Mouse (Mus musculus) midbrain, embryonic 14.5 days (tissue): ENCODE results near the gene Gm11444. TPM values are rescaled to one million over a fixed set of nuclear protein-coding genes. Genes with fewer than 3 reads are reported as not detected.

Experiments used
- ATAC-seq: fragments of 200-750 bp; cut with Nextera tagmentation; 2 replicates; pipeline ENCODE4 v1.8.0; 2017; ENCODE audit warnings: moderate number of reproducible peaks, moderate library complexity; ENCODE audit not compliant: low FRiP score, low TSS enrichment
- DNase-seq: peaks from one replicate; pipeline ENCODE4 v3.0.0-alpha.2; 2015
- H3K27ac ChIP-seq: fragments of 300-500 bp; sonication (generic); replicated peaks from 2 replicates; pipeline ENCODE4 v1.5.1; 2014; ENCODE audit warnings: mild to moderate bottlenecking, low read depth, low read length, moderate library complexity
- H3K27me3 ChIP-seq: fragments of 300-500 bp; sonication (generic); 2 replicates; pipeline ENCODE4 v1.6.1; 2014; ENCODE audit warnings: low read length, control low read depth, mixed read lengths; ENCODE audit not compliant: control insufficient read depth, insufficient read depth
- H3K36me3 ChIP-seq: fragments of 300-500 bp; sonication (generic); 2 replicates; pipeline ENCODE4 v1.6.1; 2014; ENCODE audit warnings: low read length, control low read depth; ENCODE audit not compliant: control insufficient read depth, insufficient read depth
- H3K4me1 ChIP-seq: fragments of 300-500 bp; sonication (generic); 2 replicates; pipeline ENCODE4 v1.6.1; 2014; ENCODE audit warnings: mild to moderate bottlenecking, antibody characterized with exemption, low read length, control low read depth; ENCODE audit not compliant: control insufficient read depth, insufficient read depth
- H3K4me2 ChIP-seq: fragments of 300-500 bp; sonication (generic); 2 replicates; pipeline ENCODE4 v1.6.1; 2014; ENCODE audit warnings: mild to moderate bottlenecking, low read length, moderate library complexity
- H3K4me3 ChIP-seq: fragments of 300-500 bp; sonication (generic); replicated peaks from 2 replicates; pipeline ENCODE4 v1.5.1; 2014; ENCODE audit warnings: low read depth, low read length
- H3K9ac ChIP-seq: fragments of 300-500 bp; sonication (generic); replicated peaks from 2 replicates; pipeline ENCODE4 v1.6.1; 2014; ENCODE audit warnings: mild to moderate bottlenecking, low read length, moderate library complexity
- H3K9me3 ChIP-seq: fragments of 300-500 bp; sonication (generic); 2 replicates; pipeline ENCODE4 v1.6.1; 2016; ENCODE audit warnings: low read length, control low read depth, mixed read lengths; ENCODE audit not compliant: control insufficient read depth
- WGBS: fragments of 180-500 bp; shearing (Covaris S2); extraction: QIAGEN DNeasy Blood & Tissue Kit; methylation state at CpG from one replicate; pipeline ENCODE4 v1.1.7; 2014; 5-methylcytosine and 5-hydroxymethylcytosine counted together
- polyA plus RNA-seq: library from polyadenylated mRNA; unstranded; fragments of >200 nt; fragmentation: Nextera tagmentation; extraction: Ambion mirVana; gene quantifications from 2 replicates; pipeline ENCODE4 v1.2.1, GENCODE M21; 2014

Gene Gm11444
- polyA plus RNA-seq, 1 experiment from 2014 or later = not detected

DNA sequence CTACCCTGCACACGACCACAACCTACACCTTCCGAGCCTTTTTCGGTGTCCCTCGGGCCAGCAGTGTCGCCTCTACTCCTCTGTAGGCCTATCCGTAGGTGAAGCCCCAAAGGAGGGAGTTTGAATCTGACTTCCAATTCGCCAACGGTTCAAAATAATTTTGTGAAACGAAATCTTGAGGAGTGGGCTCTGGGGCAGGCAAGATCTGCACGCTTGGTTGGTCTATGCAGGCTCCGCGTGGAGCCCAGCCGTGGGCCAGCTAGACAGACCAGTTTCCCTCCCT lies 40.4 kb upstream of the Gm11444 start:
- DNase-seq (peak; percentile 62), ATAC-seq (no peak)
- no peak overlapping the region for H3K27ac ChIP-seq
- no peak overlapping the region for H3K4me3 ChIP-seq
- H3K9me3 ChIP-seq = no peaks in the 10 kb centered on the region
- 0 out of 2 replicates have a peak, but pooled peaks cover 4% of the 10 kb centered on the region for H3K4me1 ChIP-seq
- H3K4me2 ChIP-seq = no peak overlapping the region
- WGBS = 2% methylated on average over 13 of the region's 13 CpGs
- no peaks in the 10 kb centered on the region for H3K36me3 ChIP-seq
- peaks cover 78% of the 10 kb centered on the region for H3K27me3 ChIP-seq
- no peak overlapping the region for H3K9ac ChIP-seq

DNA sequence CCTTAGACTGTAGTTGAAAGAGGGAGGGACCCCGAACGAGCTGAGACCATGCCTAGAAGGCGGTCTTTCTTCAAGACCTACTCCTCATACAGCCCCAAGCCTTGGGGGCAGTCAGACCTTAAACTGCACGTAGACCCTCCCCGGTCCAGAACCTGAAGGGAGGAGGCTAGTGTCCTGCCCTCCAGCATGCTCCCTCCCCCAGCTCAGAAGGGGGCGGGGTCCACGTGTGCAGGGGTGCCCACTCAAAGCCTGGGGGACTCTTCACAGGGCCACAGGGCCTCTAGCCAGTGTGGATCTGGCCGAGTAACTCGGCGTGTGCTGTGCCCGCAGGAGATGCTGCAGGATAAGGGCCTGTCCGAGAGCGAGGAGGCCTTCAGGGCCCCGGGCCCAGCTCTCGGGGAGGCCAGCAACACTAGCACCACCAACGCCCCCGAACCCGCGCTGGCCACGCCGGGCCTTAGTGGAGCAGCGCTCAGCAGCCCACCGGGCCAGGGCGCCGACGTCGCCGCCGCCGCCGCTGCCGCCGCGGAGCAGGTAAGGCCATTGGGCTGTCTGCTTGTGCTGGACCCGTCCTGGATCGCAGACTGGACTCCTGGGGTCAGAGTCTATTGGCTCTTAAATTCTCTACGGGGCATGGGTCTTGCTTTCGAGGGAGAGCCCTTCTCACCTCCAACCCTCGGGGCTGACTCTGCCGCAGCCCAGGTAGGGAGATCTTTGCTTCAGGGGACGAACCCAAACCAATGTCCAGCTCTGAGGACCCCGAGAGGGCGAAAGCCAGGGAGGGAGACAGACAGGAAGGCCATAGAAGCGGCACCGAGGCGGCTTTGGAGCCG lies 39.8 kb upstream of the Gm11444 start:
- Histone ChIP-seq H3K9ac (no peak overlapping the region), H3K4me2 (no peak overlapping the region), H3K27me3 (peaks cover 80% of the 10 kb centered on the region), H3K4me3 (no peak overlapping the region), H3K4me1 (0 out of 2 replicates have a peak, but pooled peaks cover 2% of the 10 kb centered on the region), H3K27ac (no peak overlapping the region), H3K36me3 (no peaks in the 10 kb centered on the region), H3K9me3 (no peaks in the 10 kb centered on the region)
- DNase-seq (no peak), ATAC-seq (no peak)
- under 1% methylated on average over 47 of the region's 47 CpGs for WGBS

DNA sequence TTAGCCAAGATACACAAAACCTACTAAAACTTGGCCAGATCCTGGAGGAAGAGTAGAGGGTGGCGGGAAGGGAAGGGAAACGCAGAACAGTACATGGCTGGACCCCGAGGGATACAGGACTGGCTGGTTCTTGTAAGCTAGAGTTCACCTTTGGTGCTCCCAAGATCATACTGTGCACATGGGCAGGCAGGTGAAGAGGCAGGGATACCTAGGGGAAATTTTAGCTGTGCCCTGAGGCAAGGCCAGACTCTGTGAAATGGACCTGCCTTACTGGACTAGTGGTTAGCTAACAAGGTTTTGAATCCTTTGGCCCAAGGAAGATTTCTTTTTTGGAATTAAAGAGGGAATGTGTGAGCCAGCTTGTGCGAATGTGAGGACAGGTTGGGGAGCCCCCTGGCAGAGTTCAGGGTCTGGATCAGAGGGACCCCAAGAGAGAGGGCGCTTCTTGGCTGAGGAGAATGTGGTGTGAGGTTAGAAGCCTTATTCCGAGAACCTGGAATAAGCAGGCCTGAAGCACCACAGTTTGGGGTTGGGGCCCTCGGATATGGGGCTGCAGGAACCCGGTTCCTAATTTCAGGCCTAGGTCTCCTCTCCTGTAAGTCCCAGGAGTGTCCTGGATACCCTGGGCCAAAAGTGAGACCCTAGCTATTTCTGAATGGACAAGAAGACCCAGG lies 39.1 kb upstream of the Gm11444 start:
- 14% methylated on average over 8 of the region's 8 CpGs for WGBS
- no peak overlapping the region for H3K27ac ChIP-seq
- no peak overlapping the region for H3K9ac ChIP-seq
- ATAC-seq = no peak
- H3K4me1 ChIP-seq = no peaks in the 10 kb centered on the region
- DNase-seq = no peak
- no peak overlapping the region for H3K4me2 ChIP-seq
- H3K36me3 ChIP-seq = no peaks in the 10 kb centered on the region
- H3K9me3 ChIP-seq = no peaks in the 10 kb centered on the region
- no peak overlapping the region for H3K4me3 ChIP-seq
- H3K27me3 ChIP-seq = peaks cover 87% of the 10 kb centered on the region

DNA sequence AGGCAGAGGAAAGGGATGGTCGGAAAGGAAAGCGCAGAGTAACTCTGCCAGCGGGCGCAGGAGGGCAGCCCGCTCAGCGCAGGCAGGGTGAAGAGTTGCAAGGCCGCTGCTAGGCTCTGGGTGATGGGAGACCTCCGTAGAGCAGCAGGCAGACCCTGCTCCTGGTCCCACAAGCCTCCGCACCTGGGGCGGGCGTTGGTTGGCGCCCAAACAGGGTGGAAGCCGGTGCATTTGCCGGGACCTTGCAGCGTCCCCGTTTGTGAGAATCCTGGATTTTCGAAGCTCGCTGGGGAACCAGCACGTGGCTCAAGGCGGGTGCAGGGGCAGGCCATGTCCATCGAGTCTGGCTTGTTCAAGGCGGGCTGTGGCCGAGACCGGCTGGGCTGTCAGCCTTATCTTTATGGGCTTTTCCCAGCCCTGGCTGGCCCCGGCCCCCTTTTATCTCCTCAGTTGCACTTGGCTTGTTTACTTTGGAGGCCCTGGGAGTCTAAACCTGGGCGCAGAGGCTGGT lies 38.4 kb upstream of the Gm11444 start:
- ATAC-seq (no peak), DNase-seq (peak; percentile 47)
- no peaks in the 10 kb centered on the region for H3K4me1 ChIP-seq
- H3K27ac ChIP-seq = no peak overlapping the region
- H3K9me3 ChIP-seq = no peaks in the 10 kb centered on the region
- no peaks in the 10 kb centered on the region for H3K36me3 ChIP-seq
- H3K27me3 ChIP-seq = peaks cover 88% of the 10 kb centered on the region
- no peak overlapping the region for H3K4me2 ChIP-seq
- WGBS = 2% methylated on average over 26 of the region's 26 CpGs
- H3K4me3 ChIP-seq = no peak overlapping the region
- H3K9ac ChIP-seq = no peak overlapping the region

DNA sequence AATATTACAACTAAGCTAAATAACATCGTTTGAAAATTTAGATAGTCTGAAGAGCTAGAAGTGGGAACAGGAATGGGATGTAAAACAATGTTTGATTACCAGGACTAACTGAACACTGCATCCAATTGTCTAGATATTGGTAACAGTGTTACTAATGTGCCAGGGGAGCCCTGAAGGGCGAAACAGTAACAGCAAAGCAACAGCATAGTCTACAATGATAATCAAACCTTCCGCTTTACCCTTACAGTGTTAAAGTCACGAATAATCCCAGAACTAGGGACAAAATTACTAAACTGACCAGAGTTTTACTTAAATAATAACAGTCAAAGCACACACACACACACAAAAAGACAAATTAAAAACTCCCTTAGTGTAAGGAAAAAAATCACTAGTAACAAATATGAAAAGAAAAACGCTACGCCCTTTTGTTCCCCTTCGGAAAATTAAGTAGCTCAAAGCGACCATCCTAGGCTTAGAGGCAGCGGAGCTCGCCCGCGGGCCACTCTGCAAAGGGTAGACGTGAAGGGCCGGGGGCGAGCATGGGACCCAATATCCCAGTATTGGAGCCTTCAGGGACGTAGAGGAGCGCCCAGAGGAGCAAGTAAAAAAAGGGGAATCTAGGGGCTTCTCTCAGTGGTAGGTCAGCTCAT lies 37.8 kb upstream of the Gm11444 start:
- Histone ChIP-seq H3K27me3 (peaks cover 88% of the 10 kb centered on the region), H3K27ac (no peak overlapping the region), H3K4me3 (no peak overlapping the region), H3K4me1 (no peaks in the 10 kb centered on the region), H3K4me2 (no peak overlapping the region), H3K9me3 (no peaks in the 10 kb centered on the region), H3K36me3 (no peaks in the 10 kb centered on the region), H3K9ac (no peak overlapping the region)
- ATAC-seq (no peak), DNase-seq (peak; percentile 54)
- 2% methylated on average over 17 of the region's 17 CpGs for WGBS

DNA sequence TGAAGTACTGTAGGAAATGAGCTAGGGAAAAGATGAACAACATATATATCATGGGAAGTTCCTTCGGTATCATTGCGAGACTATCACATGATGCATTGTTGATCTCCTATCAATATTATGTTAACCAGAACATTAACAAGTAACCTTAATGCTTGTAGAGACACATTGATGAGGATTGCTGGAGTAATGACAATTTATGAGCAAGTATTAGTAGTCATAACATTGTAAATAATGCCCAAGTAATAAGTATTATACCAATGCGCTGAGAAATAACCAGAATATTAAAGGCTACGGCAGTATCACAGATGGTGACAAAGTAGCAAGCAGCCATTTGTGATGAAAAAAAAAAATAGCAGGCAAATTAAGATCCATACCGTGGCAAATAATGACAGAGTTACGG lies 37.1 kb upstream of the Gm11444 start:
- no peak for DNase-seq
- H3K9ac ChIP-seq = no peak overlapping the region
- H3K36me3 ChIP-seq = no peaks in the 10 kb centered on the region
- no peak overlapping the region for H3K4me2 ChIP-seq
- no peaks in the 10 kb centered on the region for H3K9me3 ChIP-seq
- 19% methylated on average over 6 of the region's 6 CpGs for WGBS
- no peak overlapping the region for H3K27ac ChIP-seq
- peaks cover 86% of the 10 kb centered on the region for H3K27me3 ChIP-seq
- no peak overlapping the region for H3K4me3 ChIP-seq
- H3K4me1 ChIP-seq = no peaks in the 10 kb centered on the region
- no peak for ATAC-seq

DNA sequence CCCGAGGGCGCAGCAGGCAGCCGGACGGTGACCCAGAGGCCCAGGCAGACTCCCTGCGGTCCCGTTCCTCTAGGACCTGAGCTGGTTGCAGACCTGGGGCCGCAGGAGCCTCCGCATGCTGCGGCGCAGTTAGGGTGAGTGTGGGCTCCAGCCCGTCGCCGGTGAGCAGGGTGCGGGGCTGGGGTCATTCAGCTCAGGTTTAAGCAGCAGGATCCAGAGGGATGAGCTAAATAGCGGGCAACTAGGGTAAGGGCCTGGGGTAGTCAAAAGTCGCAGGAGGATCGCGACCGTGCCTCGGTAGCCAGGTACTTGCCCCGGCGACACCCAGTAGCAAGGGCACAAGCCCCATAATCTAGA lies 36.3 kb upstream of the Gm11444 start:
- Histone ChIP-seq H3K9me3 (no peaks in the 10 kb centered on the region), H3K36me3 (no peaks in the 10 kb centered on the region), H3K4me1 (no peaks in the 10 kb centered on the region), H3K4me3 (no peak overlapping the region), H3K9ac (no peak overlapping the region), H3K27ac (no peak overlapping the region), H3K27me3 (peaks cover 77% of the 10 kb centered on the region), H3K4me2 (no peak overlapping the region)
- DNase-seq = no peak
- ATAC-seq = no peak
- 4% methylated on average over 22 of the region's 22 CpGs for WGBS

DNA sequence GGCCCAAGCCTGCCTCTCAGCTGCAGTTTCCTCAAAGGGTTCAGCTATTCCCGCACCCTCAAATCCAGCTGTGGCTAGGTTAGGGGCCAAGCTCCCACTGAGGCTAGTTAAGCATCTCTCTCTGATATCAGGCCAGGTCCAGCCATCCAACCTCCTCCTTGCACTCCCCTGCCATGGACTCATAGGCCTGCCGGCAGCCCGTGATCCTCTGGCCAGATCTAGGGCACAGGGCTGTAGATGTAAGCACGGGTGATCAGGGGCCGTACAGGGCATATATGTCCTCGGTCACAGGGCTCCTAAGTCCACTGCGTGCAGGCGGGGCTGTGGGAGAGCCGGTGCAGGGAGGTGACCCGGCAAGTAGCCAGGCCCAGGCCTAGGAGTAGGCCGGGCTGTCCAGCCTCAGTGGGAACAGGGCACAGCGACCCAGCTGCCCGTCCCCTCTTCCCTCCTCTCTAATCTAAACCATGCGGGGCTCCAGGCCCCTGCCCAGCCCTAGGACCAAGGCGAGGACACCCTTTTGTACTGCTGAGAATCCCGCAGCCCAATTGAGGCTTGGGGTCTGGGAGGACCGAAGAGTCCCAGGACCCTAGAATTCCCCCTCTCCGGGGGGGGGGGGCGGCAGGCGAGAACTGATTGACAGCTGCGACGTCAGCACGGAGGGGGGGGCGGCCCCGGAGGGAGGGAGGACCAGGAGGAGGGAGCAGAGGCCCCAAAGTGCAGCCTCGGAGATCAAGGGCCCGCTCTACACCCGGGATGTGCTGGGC lies 35.7 kb upstream of the Gm11444 start, which contains the start of gene Tbx4:
Tbx4 (plus strand) TSS at position 758 of the 764 bp plus-strand sequence.
- Histone ChIP-seq H3K27me3 (peaks cover 71% of the 10 kb centered on the region), H3K4me2 (no peak within 1 kb of the TSS), H3K4me3 (no peak within 1 kb of the TSS), H3K9ac (no peak within 1 kb of the TSS), H3K36me3 (no peaks in the 10 kb centered on the region), H3K9me3 (no peaks in the 10 kb centered on the region), H3K27ac (no peak within 1 kb of the TSS), H3K4me1 (no peaks in the 10 kb centered on the region)
- 11% methylated on average over 25 of the region's 28 CpGs for WGBS
- no peak for DNase-seq
- no peak for ATAC-seq
